Mouse (Mus musculus): ENCODE measurements around the gene Fez1. TPM values are rescaled to one million over a fixed set of nuclear protein-coding genes. Genes with fewer than 3 reads are reported as not detected.

Fez1 gene
- total RNA-seq (2021): 10 to 100 TPM; 12.0 to 12.8 TPM
- long read RNA-seq, experiment 1, transcript Fez1-201 (10 exons, 1,794 nt): major isoform, 20 of 26 reads
- long read RNA-seq, experiment 1, partial matches to known transcripts: 0 of 26 reads
- long read RNA-seq, experiment 1, other reads (novel, unspliced or antisense): 6 of 26 reads
- long read RNA-seq, experiment 2, transcript Fez1-201 (10 exons, 1,794 nt): major isoform, 44 of 49 reads
- long read RNA-seq, experiment 2, partial matches to known transcripts: 1 of 49 reads
- long read RNA-seq, experiment 2, other reads (novel, unspliced or antisense): 2 of 49 reads

DNA sequence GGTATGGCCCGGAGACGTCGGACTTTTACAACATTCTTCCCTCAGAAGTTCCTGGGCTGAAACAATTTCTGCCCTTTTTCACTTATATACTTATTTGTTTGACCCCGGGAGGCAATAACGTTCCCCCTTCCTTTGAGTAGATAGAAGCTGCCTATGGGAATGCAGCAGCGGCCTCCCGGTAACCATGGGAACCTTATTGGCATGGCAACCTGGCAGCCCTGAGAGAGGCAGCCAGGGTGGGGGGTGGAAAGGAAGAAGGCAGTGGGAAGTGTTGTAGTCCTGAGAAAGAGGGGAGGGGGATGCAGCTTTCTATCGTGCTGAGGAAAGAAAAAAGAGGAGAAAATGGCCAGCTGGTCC lies at the start of gene Fez1:
TSS of gene Fez1 (plus strand) at position 221 of the 357 bp plus-strand sequence.
- no peak for DNase-seq (ENCODE audit: low spot score in 2 of 2)

DNA sequence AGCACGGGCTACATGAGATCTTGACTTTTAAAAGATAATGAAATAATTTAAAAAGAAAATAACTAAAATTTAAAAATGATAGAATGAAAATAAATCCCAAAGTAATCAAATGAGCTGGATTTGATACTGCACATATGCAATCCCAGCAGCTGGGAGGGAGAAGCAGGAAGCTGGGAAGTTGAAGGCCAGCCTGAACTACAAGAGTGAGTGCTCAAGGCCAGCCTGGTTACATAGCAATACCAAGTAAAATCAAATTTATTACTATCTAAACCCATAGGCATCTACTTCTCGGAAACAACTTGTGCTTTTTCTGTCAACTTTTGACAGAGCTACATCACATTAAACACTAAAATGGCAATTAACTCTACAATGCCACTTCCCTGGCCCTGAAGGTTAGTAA lies 37.7 kb upstream of the Fez1 start:
- no peak for DNase-seq (ENCODE audit: low spot score in 2 of 2)

DNA sequence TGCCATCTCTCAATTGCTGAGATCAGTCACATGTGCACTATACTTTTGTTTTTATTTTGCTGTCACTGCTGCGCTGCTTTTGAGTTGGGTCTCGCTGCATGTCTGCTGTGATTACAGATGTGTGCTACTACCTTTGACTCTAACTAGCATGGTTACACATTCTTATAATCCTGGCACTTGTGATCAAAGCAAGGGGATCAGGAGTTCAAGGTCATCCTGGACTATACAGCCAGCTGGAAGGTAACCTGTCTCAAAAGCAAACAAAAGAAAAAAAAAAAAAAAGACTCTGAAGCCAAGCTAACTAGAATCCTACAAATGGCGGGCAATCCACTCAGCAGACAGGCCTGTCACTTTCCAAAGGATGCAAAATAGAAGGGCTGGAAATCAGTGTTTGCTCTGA lies 29.5 kb upstream of the Fez1 start:
- no peak for DNase-seq (ENCODE audit: low spot score in 2 of 2)

DNA sequence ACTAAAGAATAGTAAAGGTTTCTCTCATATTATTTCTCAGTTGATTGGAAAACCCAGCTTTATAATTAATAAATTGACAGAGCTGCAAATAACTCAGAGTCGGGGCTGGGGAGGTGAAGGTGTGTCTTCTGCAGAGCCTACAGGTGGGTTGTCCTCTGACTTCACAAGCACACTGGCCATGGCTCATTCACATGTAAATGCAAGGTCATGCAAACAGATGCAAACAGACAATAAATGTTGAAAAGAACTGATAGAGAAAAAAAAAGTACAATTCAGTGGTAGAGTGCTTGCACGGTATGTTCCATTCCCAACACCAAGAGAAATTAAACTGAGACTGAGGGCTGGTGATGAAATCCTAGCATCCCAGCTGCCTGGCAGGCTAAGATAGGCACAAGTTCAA lies 27.2 kb upstream of the Fez1 start:
- DNase-seq (ENCODE audit: low spot score in 2 of 2): no peak

DNA sequence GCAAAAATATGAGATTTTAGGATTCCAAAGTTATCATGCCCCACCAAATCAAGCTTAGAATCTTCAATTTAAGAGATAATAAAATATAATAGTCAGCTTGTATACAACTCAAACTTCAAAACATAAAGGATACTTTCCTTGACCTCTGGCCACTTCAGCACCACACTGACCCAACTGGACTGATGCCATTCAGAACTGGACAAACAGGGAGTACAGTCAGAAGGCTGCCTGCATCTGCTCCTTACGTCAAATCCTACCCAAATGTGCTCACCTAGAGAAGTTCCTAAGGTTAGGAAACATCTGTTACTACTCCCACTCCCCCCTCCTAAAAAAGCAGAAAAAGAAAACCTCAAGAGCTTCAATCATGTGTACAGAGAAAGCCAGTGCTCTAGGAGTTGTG lies 26.1 kb upstream of the Fez1 start:
- no peak for DNase-seq (ENCODE audit: low spot score in 2 of 2)

DNA sequence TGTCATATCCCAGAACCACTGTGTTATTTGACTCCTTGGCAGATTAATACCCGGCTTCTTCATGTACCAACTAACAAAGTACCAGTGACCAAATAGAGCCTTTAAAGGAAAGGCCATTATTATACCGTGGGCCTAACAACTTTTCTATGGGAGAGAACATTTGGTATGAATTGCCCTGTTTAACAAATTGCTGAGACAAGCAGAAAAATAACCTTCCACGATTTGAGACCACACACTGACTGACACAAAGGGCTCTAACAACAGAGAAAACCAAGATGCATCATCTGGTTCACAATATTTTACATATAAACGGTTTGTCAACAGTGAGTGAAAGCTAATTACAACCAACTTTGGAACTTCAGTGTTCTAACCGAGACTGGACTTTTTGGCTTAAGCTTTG lies 25.4 kb upstream of the Fez1 start:
- DNase-seq (ENCODE audit: low spot score in 2 of 2): no peak

DNA sequence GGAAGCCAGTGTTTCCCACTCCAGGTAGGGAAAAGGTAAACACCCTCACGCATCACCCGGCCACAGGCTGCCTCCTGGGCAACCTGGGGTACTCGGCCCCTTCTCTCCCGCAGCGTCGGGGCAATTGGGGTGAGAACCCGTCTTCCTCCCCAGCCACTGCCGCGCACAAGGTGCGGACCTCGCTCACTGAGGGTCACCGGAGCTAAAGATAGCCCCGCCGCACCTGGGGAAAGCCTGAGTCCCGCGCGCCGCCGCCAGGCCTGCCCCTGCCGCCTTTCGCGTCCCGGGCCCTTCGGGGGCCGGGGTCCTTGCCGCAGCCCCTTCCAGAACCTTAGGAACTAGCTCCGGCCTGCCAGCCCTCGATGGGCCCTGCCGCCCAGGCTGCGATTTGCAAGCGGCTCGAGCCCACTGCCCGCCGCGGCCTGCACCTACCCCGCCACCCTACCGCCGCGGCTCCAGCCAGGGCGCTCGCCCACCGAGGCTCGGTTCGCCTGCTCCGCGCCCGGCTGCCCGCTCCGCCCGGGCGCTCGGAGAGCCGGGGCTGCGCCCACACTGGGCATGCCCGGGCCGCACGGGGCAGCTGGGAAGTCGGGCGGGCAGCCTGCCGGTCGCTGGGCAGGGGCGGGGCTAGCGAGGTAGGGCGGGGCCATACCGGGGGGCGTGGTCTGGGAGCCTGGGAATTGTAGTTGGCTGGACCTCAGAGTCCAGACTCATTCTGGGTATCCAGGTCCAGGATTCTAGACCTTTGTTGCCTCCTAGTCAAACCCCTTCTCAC lies 24.7 kb upstream of the Fez1 start, which contains the start of gene Ei24:
TSS of gene Ei24 (minus strand) at position 613 of the 775 bp plus-strand sequence.
- DNase-seq (ENCODE audit: low spot score in 2 of 2): peak; percentile 91 to 94

DNA sequence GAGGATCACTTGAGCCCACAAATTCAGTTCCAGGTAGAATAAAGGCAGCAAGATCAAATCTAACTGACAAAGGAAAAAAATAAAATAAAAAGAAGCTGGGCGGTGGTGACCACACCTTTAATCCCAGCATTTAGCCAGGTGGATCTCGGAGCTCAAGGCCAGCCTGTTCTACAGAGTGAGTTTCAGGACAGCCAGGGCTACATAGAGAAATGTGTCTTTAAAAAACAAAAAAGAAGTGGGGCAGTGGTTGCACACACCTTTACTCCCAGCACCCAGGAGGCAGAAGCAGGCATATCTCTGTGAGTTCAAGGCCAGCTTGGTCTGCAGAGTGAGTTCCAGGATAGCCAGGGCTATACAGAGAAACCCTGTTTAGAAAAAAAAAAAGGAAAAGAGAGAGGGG lies 19.7 kb upstream of the Fez1 start:
- no peak for DNase-seq (ENCODE audit: low spot score in 2 of 2)

DNA sequence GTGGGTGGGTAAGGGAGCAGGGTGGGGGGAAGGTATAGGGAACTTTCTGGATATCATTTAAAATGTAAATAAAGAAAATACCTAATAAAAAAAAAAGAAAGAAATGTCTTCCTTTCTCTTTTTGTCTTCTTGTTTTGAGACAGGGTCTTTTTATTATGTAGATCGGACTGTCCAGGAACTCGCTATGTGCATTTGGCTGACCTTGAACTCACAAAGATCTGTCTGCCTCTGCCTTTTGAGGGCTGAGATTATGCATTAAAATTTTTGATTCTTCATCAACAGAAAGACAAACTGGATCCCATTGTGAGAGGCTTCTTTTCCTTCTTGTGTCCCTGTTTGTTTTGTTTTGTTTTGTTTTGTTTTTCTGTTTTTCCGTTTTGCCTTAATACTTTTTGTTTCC lies 18.7 kb upstream of the Fez1 start:
- no peak for DNase-seq (ENCODE audit: low spot score in 2 of 2)

DNA sequence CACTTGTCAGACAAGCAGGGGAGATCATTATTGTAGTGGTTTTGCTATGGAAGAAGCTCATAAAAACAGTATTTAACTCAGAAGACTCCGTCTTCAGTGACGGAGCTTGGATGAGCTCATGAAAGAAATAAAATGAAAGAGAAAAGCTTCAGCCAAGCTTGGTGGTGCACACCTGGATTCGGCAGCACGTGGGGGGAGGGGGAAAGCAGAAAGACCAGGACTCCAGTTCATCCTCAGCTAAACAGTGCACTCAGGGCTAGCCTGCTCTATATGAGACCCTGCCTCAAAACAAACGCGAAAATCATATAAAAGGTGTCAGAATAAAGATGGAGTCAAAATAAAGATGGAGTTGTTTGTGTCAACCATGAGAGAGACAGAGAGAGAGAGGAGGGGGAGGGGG lies 18.3 kb upstream of the Fez1 start:
- no peak for DNase-seq (ENCODE audit: low spot score in 2 of 2)

DNA sequence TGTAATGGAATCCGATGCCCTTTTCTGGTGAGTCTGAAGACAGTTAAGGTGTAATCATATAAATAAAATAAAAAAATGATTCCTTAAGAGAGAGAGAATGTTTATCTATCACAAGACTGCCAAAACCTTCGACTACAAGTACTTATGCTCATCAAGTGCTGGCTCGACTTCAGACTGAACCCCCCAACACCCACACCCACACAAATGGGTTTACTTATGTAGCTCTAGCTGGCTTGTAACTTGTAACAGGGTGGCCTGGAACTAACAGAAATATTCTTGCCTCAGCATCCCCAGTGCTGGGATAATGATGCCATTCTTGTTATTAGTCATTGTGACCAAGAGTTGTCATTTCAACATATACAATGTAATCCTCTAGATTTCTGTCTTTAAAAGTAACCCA lies 17.7 kb upstream of the Fez1 start:
- no peak for DNase-seq (ENCODE audit: low spot score in 2 of 2)

DNA sequence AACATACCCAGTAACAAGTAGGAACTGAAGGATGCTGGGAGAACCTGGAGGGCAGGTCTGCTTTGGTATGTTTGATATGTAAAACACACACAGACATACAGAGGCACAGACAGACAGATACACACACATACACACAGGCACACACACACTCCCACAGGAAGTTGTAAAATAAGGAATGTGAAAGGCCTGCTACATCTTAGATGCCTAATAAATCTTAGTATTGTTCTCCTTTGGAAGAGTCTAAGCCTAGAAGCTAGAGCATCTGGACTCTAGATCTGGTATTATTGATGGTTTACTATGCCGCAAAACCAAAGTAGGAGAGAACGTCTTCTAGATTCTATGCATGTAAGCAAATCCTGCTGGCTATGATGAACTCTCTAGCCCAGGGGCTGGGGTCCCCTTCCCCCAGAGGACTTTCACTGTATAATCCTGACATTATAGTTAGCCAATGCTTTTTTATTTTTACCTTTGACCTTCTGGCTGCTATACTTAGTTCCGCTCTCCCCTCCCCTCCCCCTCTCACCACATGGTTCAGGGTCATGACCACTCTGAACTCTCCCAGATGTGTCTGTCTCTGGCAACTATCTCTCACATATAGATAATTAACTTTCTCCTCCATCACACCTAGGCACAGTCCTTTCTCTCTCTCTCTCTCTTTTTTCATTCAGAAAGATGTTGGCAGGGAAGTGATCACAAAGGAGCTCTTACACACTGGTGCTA lies 16.2 kb upstream of the Fez1 start:
- DNase-seq (ENCODE audit: low spot score in 2 of 2): no peak

DNA sequence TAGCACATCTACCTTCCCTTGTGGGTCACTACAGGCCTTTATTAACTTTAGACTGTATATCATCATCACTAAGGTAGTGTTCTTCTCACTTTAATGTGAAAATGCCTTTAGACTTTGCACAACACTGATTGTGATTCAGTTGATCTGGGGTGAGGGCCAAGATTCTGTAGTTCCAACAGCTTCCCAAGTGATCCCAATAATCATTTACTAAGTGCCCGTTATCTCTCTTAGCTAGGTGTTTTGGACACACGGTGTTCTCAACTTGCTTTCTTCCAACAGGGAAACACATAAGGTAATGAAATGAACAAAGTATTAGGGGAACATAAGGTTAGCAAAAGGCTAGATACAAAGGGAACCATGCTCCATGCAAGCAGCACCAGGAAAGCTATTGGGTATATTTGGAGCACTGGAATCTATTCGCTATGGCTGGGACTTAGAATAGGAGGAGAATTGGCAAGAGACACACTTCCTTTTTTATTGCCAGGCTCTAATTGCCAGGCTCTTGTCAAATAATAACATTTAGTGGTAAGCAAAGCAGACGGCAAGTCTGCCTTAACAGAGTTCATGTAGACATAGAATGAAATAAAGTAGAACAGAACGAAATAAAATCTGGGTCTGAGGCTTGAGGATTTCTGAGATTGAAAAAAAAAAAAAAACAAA lies 13.4 kb upstream of the Fez1 start:
- no peak for DNase-seq (ENCODE audit: low spot score in 2 of 2)

DNA sequence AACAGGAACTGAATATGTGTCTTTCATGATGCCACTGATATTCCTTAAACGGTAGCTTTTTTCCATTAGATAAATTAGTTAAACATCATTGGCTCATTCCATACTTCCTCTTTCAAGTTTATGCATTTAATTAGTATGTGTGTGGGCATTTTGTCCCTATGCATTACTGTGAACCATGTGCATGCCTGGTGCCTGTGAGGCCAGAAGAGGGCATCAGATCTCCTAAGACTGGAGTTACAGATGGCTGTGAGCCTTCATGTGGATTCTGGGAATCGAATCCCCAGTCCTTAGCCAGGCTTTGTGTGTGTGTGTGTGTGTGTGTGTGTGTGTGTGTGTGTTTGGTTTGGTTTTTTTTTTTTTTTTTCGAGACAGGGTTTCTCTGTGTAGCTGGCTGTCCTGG lies 7.2 kb upstream of the Fez1 start:
- DNase-seq (ENCODE audit: low spot score in 2 of 2): no peak

DNA sequence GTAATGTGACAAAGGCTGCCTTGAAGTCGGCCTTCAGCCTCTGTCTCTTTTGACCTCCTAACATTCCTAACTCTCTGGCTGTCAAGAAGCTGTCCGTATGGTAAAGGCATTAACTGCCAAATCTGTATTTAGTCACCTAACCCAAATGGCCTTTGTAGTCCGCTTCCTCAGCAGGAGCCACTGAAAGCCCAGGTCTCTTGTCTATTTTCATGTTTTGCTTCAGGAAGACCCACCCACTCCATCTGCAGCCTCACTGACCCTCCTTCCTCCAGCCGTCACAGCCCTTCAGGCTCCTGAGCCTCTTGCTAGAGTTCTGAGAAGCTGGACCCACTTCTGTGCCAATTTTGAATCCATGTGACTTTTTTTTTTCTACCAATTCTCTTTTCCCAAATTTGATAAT lies 2.8 kb upstream of the Fez1 start:
- DNase-seq (ENCODE audit: low spot score in 2 of 2): no peak

DNA sequence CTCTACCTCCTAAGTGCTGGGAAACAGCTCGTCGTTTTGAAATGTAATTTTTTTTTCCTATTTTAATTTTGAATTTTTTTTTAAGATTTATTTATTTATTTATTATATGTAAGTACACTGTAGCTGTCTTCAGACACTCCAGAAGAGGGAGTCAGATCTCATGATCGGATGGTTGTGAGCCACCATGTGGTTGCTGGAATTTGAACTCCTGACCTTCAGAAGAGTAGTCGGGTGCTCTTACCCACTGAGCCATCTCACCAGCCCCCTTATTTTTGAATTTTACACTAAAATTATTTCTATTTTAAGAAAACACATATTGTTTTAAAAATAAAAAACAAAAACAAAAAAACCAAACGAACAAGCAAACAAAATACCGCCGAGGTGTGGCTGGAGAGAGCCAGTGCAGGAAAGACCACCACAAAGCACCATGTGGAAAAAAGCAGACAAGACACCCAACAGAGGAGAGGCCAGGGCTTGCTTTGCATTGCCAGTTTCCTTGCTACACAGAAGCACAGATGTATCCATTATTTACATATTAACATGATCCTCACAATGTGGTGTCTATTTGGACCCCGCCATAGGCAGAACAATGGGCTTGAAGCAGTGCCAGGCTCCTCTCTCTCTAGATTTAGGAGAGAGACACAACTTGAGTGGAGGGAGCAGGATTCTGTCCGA lies 558 bp upstream of the Fez1 start:
- DNase-seq (ENCODE audit: low spot score in 2 of 2): no peak

DNA sequence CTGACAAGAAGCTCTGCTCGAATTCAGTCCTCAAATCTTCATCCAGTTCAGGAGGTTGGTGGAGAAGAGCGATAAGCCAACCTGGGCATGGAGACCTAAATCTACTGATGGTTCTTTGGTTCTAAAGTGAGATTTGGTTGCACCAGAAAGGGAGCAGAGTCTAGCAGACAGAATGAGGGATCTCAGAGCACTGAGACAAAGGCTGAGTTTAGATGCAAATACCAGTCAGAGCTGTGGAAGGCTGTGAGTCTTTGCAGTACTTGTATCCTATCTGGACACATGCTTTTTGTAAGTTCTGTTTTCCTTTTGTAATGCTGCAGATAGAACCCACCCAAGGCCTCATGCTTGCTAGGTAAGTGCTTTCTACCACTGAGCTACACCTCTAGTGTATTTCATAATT lies 360 bp downstream of the Fez1 start:
- no peak for DNase-seq (ENCODE audit: low spot score in 2 of 2)

DNA sequence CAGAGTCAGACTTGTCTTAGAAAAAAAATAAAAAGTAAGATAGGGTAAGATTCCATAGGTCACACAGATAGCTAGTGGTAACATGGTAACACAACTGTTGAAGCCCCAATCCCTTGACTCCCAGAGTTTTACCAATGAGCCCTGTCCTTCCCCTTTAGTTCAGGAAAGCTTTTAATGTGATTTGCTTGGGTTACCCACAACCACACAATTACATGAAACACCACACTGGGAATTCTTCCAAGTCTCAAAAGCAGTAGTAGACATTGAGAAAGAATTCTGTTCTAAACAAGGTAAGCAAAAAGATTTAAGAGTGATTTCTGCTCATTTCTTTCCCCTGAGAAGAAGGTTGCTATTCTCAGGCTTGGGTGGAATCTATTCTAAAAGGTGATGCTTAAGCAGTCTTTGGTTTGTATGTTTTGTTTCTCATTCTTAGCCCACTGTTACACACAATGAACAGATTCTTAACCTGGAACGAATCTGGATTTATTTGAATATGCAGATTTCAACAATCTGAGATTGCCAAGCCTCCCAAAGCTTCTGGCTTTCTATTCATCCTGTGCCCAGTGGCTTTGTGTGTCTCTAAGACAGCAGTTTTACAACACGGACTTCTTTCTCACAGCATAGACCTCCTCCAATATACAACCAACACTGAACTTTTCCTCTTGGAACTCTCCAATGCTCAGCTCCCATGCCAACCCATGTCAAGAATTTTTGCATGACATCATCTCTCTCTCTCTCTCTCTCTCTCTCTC lies 5.1 kb downstream of the Fez1 start:
- DNase-seq (ENCODE audit: low spot score in 2 of 2): no peak

DNA sequence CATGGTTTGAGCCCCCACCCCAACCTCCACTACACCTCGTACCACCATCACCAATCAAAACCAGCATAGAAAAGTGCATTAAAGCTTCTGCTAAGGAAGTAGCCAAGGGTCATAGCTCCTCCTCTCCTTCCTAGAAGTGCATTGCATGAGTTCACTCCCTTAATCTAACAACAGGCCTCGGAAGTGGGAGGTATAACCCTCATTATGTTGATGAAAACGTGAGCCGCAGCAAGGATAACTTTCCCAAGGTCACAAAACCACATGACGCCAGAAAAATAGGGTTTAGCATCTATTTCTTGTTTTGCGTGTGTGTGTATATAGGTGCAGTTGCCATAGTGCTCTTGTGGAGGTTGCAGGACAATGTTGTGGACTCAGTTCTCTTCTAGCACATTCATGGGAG lies 9.7 kb downstream of the Fez1 start:
- DNase-seq (ENCODE audit: low spot score in 2 of 2): no peak

DNA sequence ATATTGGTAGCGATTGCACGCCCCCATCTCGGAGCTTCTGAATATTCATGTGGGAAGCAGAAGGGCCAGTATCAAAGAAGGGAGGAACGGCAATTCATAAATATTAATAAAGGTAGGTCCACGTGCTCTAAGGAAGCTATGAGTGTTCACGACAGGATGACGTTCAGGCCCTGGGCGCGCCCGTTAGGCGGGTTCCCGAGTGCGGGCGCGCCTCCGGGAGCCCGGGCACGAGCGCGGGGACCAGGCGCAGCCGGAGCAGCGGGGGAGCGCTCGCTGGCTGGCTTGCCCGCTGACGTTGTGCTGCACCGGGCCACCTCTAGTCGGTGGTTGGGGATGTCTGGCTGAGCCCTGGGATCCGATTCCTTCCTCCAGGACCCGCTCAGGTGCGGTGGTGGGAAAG lies 10.9 kb downstream of the Fez1 start:
- DNase-seq (ENCODE audit: low spot score in 2 of 2): peak; percentile 33 to 49
